Mouse (Mus musculus) embryo, embryonic 11.5 days (tissue): ENCODE measurements at regions not wholly inside any gene's neighbourhood (a gene's known extent, or its start where the extent isn't known, plus 50 kb on each side); places are given as distances from the start of the nearest gene placed in this dataset.

Experiments used
- DNase-seq: peaks from one replicate; pipeline ENCODE4 v3.0.0-alpha.2; 2012; ENCODE audit warnings: low read depth, low spot score

DNA sequence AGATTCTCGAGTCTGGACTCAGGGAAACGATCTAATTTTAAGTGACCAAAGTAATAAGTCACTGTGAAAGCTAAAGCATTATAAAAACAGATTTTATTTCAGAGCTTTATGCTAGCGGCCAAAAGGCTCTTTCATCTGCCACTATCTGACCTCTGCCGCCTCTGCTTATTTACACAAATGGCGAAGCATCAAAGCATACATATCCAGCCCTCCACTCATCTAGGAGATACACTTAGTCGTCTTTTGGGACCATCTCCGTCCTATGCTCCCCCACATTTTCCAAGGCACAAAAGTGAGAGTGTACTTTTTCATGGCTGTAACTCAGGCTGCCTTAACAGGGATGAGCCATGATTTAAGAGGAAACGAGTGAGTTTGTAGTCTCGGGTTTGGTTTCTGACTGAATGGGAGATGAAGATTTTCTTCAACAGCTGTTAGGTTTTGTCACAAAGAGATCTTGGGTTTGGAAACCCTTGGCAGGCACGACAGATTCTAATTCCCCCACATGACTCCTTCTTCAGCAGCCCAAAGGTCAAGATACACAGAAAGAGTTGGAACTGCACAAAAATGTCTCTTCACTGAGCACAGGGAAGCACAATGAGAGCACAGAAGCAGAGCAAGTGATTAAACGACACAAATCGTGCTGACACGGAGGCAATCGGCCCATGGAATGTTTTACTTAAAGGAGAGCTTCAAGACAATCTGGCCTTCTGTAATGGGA lies 96.7 kb upstream of the Actbl2 start:
- no peak for DNase-seq

DNA sequence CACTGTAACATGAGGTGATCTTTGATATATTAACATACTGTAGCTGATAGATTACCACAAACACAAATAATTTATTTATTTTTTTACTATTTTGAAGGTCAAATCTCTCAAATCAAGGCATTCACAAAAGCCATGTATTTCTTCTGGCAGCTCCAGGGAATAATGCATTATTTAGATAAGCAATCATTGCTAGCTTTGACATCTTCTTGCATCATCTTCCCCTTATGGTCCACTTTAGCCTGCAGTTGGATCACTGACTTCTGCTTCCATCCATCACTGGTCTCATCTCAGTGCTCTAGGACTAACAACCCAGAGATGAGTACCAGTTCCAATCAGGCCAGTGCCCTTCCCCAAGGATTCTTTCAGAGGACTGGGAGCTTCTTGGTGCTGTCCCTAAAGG lies 95.3 kb upstream of the Actbl2 start:
- no peak for DNase-seq

- no peak for DNase-seq
These were observed 89.3 kb upstream of the Actbl2 start for GRCm38 (mm10) chr13:111165538-111165937.

DNA sequence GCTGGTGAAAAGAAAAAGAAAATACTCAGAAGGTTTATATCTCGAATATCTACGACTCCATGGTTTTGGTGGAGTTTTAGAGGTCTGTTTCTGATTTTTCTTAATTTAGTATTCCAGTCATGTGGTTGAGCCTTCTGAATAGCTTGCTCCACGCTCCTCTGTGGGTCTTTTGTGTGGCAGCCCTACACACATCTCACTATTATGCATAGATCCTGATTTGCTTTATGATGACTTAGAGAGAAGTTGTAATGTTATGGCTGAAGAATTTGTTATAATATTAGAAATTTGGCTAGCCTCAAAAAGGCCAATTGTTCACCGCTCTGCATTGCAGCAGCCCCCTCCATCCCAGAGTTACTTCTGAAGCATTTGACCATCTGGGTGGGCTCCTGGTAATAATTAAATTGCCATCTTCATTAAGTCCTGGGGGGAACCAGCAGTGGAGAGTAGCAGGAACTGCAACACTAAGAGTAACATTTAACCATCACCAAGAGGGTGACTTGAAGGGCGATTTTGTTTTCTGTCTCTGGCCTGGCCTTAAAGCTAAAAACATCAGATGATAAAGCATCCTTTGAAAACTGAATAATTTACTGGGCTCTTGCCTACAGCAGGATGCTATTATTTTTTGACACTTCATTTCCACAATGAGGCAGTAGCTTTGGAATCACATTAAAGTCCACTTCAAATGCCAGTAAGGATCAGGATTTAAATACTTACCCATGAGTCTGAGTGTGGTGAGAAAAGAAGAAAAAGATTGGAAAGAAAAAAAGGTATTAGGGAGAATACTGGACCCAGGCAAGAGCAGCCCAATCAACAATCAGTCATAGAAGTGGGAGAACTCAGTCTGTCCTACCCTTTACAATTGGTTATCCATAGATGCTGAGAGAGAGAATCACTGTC lies 84.3 kb upstream of the Actbl2 start:
- DNase-seq = no peak

- no peak for DNase-seq
These were observed 75.6 kb upstream of the Actbl2 start for GRCm38 (mm10) chr13:111179186-111179585.

DNA sequence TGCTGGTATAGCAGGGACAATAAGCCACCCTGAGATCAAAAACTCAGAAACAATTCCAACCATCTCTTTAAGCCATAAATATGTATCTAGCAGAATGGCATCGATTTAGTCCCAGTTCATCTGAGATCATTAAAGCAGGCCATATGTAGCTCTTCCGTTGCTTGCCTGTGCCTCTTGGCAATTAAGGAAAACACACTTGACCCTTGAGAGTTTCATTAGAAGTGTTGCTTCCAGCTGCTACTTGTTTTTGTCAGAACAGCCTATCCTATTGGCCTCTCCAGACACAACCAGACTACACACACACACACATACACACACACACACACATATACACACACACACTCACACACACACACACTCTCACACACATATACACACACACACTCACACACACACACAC lies 71.5 kb upstream of the Actbl2 start:
- no peak for DNase-seq

DNA sequence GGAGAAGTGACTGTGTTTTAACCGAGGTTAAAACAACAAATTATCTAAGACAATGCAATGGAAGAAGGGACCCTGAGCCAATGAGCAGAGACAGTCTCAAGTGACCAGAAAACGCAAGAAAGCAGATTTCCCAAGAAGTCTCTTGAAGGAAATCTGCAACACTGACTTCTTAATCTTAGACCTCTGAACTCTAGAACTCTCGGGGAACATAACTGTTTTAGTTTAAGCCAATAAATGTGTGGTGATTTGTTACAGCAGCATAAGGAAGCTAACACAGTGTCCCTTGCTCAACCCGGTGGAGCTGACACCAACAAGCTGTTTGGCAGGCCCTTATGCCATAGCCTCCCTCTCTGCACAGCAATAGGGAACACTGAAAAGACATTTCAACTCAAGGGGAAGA lies 69.0 kb upstream of the Actbl2 start:
- DNase-seq = no peak

- DNase-seq = no peak
These were observed 68.0 kb upstream of the Actbl2 start for GRCm38 (mm10) chr13:111186833-111187232.

DNA sequence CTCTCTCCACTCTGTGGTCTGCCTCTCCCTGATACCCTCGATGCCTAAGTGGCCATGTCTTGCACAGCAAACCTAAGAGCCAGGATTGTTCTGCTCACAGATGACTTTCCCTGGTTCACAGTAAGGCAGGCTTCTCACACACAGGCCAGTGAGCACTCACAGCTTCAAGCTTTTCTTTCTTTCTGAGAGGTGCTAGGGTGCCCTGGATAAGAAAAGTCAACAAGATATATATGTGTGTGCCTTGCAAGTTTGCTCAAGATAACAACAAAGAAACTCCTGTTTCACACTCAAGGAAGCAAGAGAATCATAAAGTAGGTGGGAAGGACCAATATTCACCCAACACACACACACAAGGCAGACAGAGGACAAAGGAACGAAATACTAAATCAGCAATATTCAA lies 60.9 kb upstream of the Actbl2 start:
- no peak for DNase-seq

DNA sequence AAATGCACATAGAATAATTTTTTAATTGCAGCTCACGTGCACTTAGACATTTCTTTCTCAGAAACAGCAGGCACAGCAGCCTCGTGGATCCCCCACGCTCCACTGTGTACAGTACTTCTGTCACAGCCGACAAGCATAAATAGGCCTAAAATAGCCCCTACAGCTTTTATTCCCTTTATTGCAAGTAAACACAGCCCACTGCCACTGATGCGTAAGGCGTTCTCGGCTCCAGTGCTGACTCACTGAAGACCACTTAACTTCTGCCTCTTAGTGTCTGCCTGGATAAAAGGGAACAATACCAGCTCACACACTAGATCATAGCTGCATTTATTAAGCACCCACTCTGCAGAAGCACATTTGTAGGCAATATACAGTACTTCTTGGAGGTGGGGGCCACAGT lies 60.5 kb upstream of the Actbl2 start:
- DNase-seq = no peak

- no peak for DNase-seq
These were observed 53.3 kb upstream of the Actbl2 start for GRCm38 (mm10) chr13:111201532-111201931.

DNA sequence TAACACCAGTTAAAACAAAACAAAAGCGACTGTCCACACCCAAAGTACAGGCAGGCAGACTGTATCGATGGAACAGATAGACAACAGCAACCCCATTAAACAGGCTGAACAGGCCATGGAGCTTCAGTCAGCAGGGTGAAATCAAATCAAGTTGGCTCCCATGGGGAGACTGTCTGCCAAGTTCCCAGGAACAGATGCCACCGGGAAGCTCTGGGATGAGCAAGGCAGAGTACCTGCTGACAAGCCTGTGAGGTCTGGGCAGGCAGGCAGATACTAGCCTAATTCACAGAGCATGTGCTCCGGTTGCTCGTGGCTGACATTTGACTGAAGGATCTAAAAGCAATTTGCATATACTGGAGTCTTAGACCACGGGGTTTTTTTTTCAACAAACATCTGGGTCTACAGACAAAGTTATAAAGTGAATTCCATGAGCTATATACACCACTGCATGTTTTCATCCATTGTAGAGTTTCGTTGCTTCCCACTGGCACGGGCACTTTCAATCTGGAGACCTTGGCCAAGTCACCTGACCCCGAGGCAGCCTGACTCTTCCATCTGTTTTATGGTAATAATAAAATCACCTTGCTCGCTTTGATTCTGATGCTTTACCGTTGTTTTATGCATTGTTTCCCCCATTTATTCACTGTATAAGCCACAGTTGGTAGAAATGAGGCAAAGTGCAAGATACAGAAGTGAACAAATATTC lies 50.1 kb upstream of the Actbl2 start:
- DNase-seq = no peak
